Mouse (Mus musculus) neural tube, embryonic 14.5 days (tissue): Measurements from ENCODE around the gene Gm33543. TPM values are rescaled to one million over a fixed set of nuclear protein-coding genes. Genes with fewer than 3 reads are reported as not detected.

Experiments used
- ATAC-seq: fragments of 200-750 bp; cut with Nextera tagmentation; 2 replicates; pipeline ENCODE4 v1.8.0; 2017; ENCODE audit warnings: low read depth, mild to moderate bottlenecking, moderate TSS enrichment, moderate library complexity
- H3K27ac ChIP-seq: fragments of 300-500 bp; sonication (generic); 2 replicates; pipeline ENCODE4 v1.5.1; 2014; ENCODE audit warnings: low read depth, mild to moderate bottlenecking, control low read depth, low read length, moderate library complexity, mixed read lengths
- H3K27me3 ChIP-seq: fragments of 300-500 bp; sonication (generic); 2 replicates; pipeline ENCODE4 v1.6.1; 2014; ENCODE audit warnings: low read length; ENCODE audit not compliant: control insufficient read depth, insufficient read depth
- H3K36me3 ChIP-seq: fragments of 300-500 bp; sonication (generic); 2 replicates; pipeline ENCODE4 v1.6.1; 2014; ENCODE audit warnings: low read length, mixed read lengths; ENCODE audit not compliant: control insufficient read depth, insufficient read depth
- H3K4me1 ChIP-seq: fragments of 300-500 bp; sonication (generic); 2 replicates; pipeline ENCODE4 v1.6.1; 2014; ENCODE audit warnings: low read length; ENCODE audit not compliant: control insufficient read depth, insufficient read depth
- H3K4me2 ChIP-seq: fragments of 300-500 bp; sonication (generic); 2 replicates; pipeline ENCODE4 v1.6.1; 2014; ENCODE audit warnings: mild to moderate bottlenecking, low read depth, low read length, control low read depth
- H3K4me3 ChIP-seq: fragments of 300-500 bp; sonication (generic); 2 replicates; pipeline ENCODE4 v1.5.1; 2014; ENCODE audit warnings: low read depth, low read length, control low read depth, mixed read lengths
- H3K9ac ChIP-seq: fragments of 300-500 bp; sonication (generic); replicated peaks from 2 replicates; pipeline ENCODE4 v1.6.1; 2014; ENCODE audit warnings: low read depth, mild to moderate bottlenecking, control low read depth, low read length, mixed read lengths
- H3K9me3 ChIP-seq: fragments of 300-500 bp; sonication (generic); 2 replicates; pipeline ENCODE4 v1.6.1; 2016; ENCODE audit warnings: low read length; ENCODE audit not compliant: control insufficient read depth
- WGBS: fragments of 180-500 bp; shearing (Covaris S2); extraction: QIAGEN DNeasy Blood & Tissue Kit; methylation state at CpG from one replicate; pipeline ENCODE4 v1.1.7; 2014; 5-methylcytosine and 5-hydroxymethylcytosine counted together
- polyA plus RNA-seq: library from polyadenylated mRNA; unstranded; fragments of >200 nt; fragmentation: Nextera tagmentation; extraction: Ambion mirVana; gene quantifications from 2 replicates; pipeline ENCODE4 v1.2.1, GENCODE M21; 2014

The Gm33543 gene
- polyA plus RNA-seq, 1 experiment from 2014 or later = not detected

GRCm38 (mm10) chr10:95841241-95841640 is 1.5 kb downstream of the Gm33543 start:
- Histone ChIP-seq H3K27ac (no peak overlapping the region), H3K4me1 (no peaks in the 10 kb centered on the region), H3K9me3 (no peaks in the 10 kb centered on the region), H3K4me2 (no peak overlapping the region), H3K4me3 (no peak overlapping the region), H3K27me3 (no peaks in the 10 kb centered on the region), H3K9ac (no peak overlapping the region), H3K36me3 (no peaks in the 10 kb centered on the region)
- no peak for ATAC-seq
- WGBS = 97% methylated on average over 3 of the region's 3 CpGs

GRCm38 (mm10) chr10:95839803-95840202 is 2.9 kb downstream of the Gm33543 start:
- 72% methylated on average over 3 of the region's 3 CpGs for WGBS
- no peaks in the 10 kb centered on the region for H3K36me3 ChIP-seq
- ATAC-seq = no peak
- H3K4me1 ChIP-seq = no peaks in the 10 kb centered on the region
- no peaks in the 10 kb centered on the region for H3K27me3 ChIP-seq
- no peaks in the 10 kb centered on the region for H3K9me3 ChIP-seq
- H3K27ac ChIP-seq = no peak overlapping the region
- H3K4me3 ChIP-seq = no peak overlapping the region
- no peak overlapping the region for H3K4me2 ChIP-seq
- no peak overlapping the region for H3K9ac ChIP-seq

- H3K4me1 ChIP-seq = no peaks in the 10 kb centered on the region
- no peak for ATAC-seq
- H3K4me2 ChIP-seq = no peak overlapping the region
- H3K27ac ChIP-seq = no peak overlapping the region
- H3K9me3 ChIP-seq = no peaks in the 10 kb centered on the region
- no peak overlapping the region for H3K9ac ChIP-seq
- H3K27me3 ChIP-seq = no peaks in the 10 kb centered on the region
- no peak overlapping the region for H3K4me3 ChIP-seq
- no peaks in the 10 kb centered on the region for H3K36me3 ChIP-seq
- 91% methylated on average over 4 of the region's 4 CpGs for WGBS
Measured at GRCm38 (mm10) chr10:95839036-95839435, 3.7 kb downstream of the Gm33543 start.

- Histone ChIP-seq H3K4me3 (no peak overlapping the region), H3K4me2 (no peak overlapping the region), H3K36me3 (no peaks in the 10 kb centered on the region), H3K27me3 (no peaks in the 10 kb centered on the region), H3K9ac (no peak overlapping the region), H3K9me3 (no peaks in the 10 kb centered on the region), H3K27ac (no peak overlapping the region), H3K4me1 (no peaks in the 10 kb centered on the region)
- WGBS = 84% methylated on average over 9 of the region's 9 CpGs
- ATAC-seq = no peak
Measured at GRCm38 (mm10) chr10:95836530-95837264, 6.0 kb downstream of the Gm33543 start.

- H3K9me3 ChIP-seq = no peaks in the 10 kb centered on the region
- ATAC-seq = no peak
- H3K27ac ChIP-seq = no peak overlapping the region
- no peaks in the 10 kb centered on the region for H3K27me3 ChIP-seq
- no peaks in the 10 kb centered on the region for H3K36me3 ChIP-seq
- H3K4me2 ChIP-seq = no peak overlapping the region
- no peak overlapping the region for H3K4me3 ChIP-seq
- no peaks in the 10 kb centered on the region for H3K4me1 ChIP-seq
- 82% methylated on average over 5 of the region's 5 CpGs for WGBS
- no peak overlapping the region for H3K9ac ChIP-seq
Measured at GRCm38 (mm10) chr10:95830891-95831290, 11.8 kb downstream of the Gm33543 start.

- Histone ChIP-seq H3K4me2 (no peak overlapping the region), H3K36me3 (no peaks in the 10 kb centered on the region), H3K4me1 (no peaks in the 10 kb centered on the region), H3K9me3 (no peaks in the 10 kb centered on the region), H3K9ac (no peak overlapping the region), H3K27ac (no peak overlapping the region), H3K27me3 (no peaks in the 10 kb centered on the region), H3K4me3 (no peak overlapping the region)
- no peak for ATAC-seq
Measured at GRCm38 (mm10) chr10:95829471-95829870, 13.3 kb downstream of the Gm33543 start.

GRCm38 (mm10) chr10:95828374-95828773 is 14.4 kb downstream of the Gm33543 start:
- Histone ChIP-seq H3K9ac (no peak overlapping the region), H3K4me1 (no peaks in the 10 kb centered on the region), H3K27ac (no peak overlapping the region), H3K4me3 (no peak overlapping the region), H3K27me3 (no peaks in the 10 kb centered on the region), H3K9me3 (no peaks in the 10 kb centered on the region), H3K4me2 (no peak overlapping the region), H3K36me3 (no peaks in the 10 kb centered on the region)
- 93% methylated on average over 5 of the region's 5 CpGs for WGBS
- ATAC-seq = no peak

GRCm38 (mm10) chr10:95825651-95826050 is 17.1 kb downstream of the Gm33543 start:
- ATAC-seq = no peak
- Histone ChIP-seq H3K27me3 (no peaks in the 10 kb centered on the region), H3K9ac (no peak overlapping the region), H3K27ac (no peak overlapping the region), H3K4me1 (no peaks in the 10 kb centered on the region), H3K4me3 (no peak overlapping the region), H3K4me2 (no peak overlapping the region), H3K36me3 (no peaks in the 10 kb centered on the region), H3K9me3 (no peaks in the 10 kb centered on the region)
- 16% methylated on average over 3 of the region's 3 CpGs for WGBS

GRCm38 (mm10) chr10:95818506-95818905 is 24.2 kb downstream of the Gm33543 start:
- Histone ChIP-seq H3K4me3 (no peak overlapping the region), H3K9me3 (no peaks in the 10 kb centered on the region), H3K27me3 (no peaks in the 10 kb centered on the region), H3K27ac (no peak overlapping the region), H3K9ac (no peak overlapping the region), H3K4me2 (no peak overlapping the region), H3K4me1 (no peaks in the 10 kb centered on the region), H3K36me3 (no peaks in the 10 kb centered on the region)
- no peak for ATAC-seq
- 93% methylated on average over 2 of the region's 2 CpGs for WGBS
